Mouse (Mus musculus) T-helper 17 cell (primary cell): ENCODE data around the gene Frmd4a.

Source experiments
- in situ Hi-C, 2 experiments: fragments of 300-600 bp; cut with MboI, MseI; formaldehyde crosslinking; loops; 1 replicate in 1 of 2; 2 replicates in 1 of 2; pipeline ENCODE4 v1.15.1; 2025; ENCODE audit warnings: high pct_unique_total_duplicates in 2 of 2

The Frmd4a gene

GRCm38 (mm10) chr2:4608253-4608652 is 590.7 kb downstream of the Frmd4a start:
- in situ Hi-C loops: loop anchor here in 1 of 2 experiments (25.0 kb wide), 1 partner anchor 254 kb away; no protein-coding TSS in a partner anchor

GRCm38 (mm10) chr2:4609433-4609832 is 591.9 kb downstream of the Frmd4a start:
- in situ Hi-C loops: loop anchor here in 1 of 2 experiments (25.0 kb wide), 1 partner anchor 253 kb away; no protein-coding TSS in a partner anchor

- in situ Hi-C loops: loop anchor here in 1 of 2 experiments (25.0 kb wide), 1 partner anchor 251 kb away; no protein-coding TSS in a partner anchor
These were observed 593.8 kb downstream of the Frmd4a start for GRCm38 (mm10) chr2:4611295-4611694.

- in situ Hi-C loops: loop anchor here in 1 of 2 experiments (25.0 kb wide), 1 partner anchor 251 kb away; no protein-coding TSS in a partner anchor
These were observed 594.2 kb downstream of the Frmd4a start for GRCm38 (mm10) chr2:4611704-4612103.

GRCm38 (mm10) chr2:4614276-4614929 is 596.9 kb downstream of the Frmd4a start:
- in situ Hi-C loops: loop anchor here in 1 of 2 experiments (25.0 kb wide), 1 partner anchor 248 kb away; no protein-coding TSS in a partner anchor

GRCm38 (mm10) chr2:4615014-4615546 is 597.6 kb downstream of the Frmd4a start:
- in situ Hi-C loops: loop anchor here in 1 of 2 experiments (25.0 kb wide), 1 partner anchor 247 kb away; no protein-coding TSS in a partner anchor

GRCm38 (mm10) chr2:4616995-4617394 is 599.5 kb downstream of the Frmd4a start:
- in situ Hi-C loops: loop anchor here in 1 of 2 experiments (25.0 kb wide), 1 partner anchor 245 kb away; no protein-coding TSS in a partner anchor

GRCm38 (mm10) chr2:4619126-4619525 is 601.6 kb downstream of the Frmd4a start:
- in situ Hi-C loops: loop anchor here in 1 of 2 experiments (25.0 kb wide), 1 partner anchor 243 kb away; no protein-coding TSS in a partner anchor

- in situ Hi-C loops: loop anchor here in 1 of 2 experiments (25.0 kb wide), 1 partner anchor 242 kb away; no protein-coding TSS in a partner anchor
These were observed 602.5 kb downstream of the Frmd4a start for GRCm38 (mm10) chr2:4619893-4620593.

GRCm38 (mm10) chr2:4620640-4621401 is 603.3 kb downstream of the Frmd4a start:
- in situ Hi-C loops: loop anchor here in 1 of 2 experiments (25.0 kb wide), 1 partner anchor 241 kb away; no protein-coding TSS in a partner anchor

- in situ Hi-C loops: loop anchor here in 1 of 2 experiments (25.0 kb wide), 1 partner anchor 241 kb away; no protein-coding TSS in a partner anchor
These were observed 604.0 kb downstream of the Frmd4a start for GRCm38 (mm10) chr2:4621471-4621985.

GRCm38 (mm10) chr2:4626911-4627310 is 609.4 kb downstream of the Frmd4a start:
- in situ Hi-C loops: no loop called here

GRCm38 (mm10) chr2:4628920-4629319 is 611.4 kb downstream of the Frmd4a start:
- in situ Hi-C loops: no loop called here

GRCm38 (mm10) chr2:4629470-4629869 is 612.0 kb downstream of the Frmd4a start:
- in situ Hi-C loops: no loop called here

- in situ Hi-C loops: no loop called here
These were observed 612.8 kb downstream of the Frmd4a start for GRCm38 (mm10) chr2:4630197-4630835.

GRCm38 (mm10) chr2:4635804-4636203 is 618.3 kb downstream of the Frmd4a start:
- in situ Hi-C loops: no loop called here

GRCm38 (mm10) chr2:4636656-4637055 is 619.1 kb downstream of the Frmd4a start:
- in situ Hi-C loops: no loop called here

GRCm38 (mm10) chr2:4638189-4638588 is 620.7 kb downstream of the Frmd4a start:
- in situ Hi-C loops: no loop called here

GRCm38 (mm10) chr2:4645066-4645465 is 627.5 kb downstream of the Frmd4a start:
- in situ Hi-C loops: loop anchor here in 1 of 2 experiments (5.0 to 10.0 kb wide), 2 partner anchors 88 to 1360 kb away; partner anchors contain the start of gene Nmt2

GRCm38 (mm10) chr2:4648094-4648493 is 630.6 kb downstream of the Frmd4a start:
- in situ Hi-C loops: loop anchor here in 1 of 2 experiments (5.0 to 10.0 kb wide), 2 partner anchors 91 to 1363 kb away; partner anchors contain the start of gene Nmt2
